ENCODE assay signal across 7 mouse cellular contexts in the genomic region with DNA sequence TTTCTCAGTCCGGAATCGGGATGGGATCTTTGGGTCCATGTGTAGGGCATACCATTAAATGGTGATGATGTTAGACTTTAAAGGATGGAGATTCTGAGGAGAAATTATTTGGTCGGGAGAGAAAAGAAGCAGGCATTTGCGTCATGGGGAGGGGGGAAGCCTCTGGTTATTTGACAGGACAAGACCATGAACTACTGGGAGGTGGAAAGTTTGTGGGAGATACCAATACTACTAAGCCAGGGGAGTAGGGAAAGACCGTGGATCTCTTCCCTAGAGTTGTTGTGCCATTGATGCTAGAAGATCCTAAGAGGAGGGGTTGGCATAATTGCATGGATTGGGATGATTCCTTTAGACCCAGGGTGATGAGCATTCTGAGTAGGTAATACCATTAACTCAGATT. TPM values are rescaled to one million over a fixed set of nuclear protein-coding genes. Genes with fewer than 3 reads are reported as not detected.
DNase-seq lines count a peak whose midpoint lies in the region; ATAC-seq and TF ChIP-seq lines count a peak whose summit lies in the region.

No protein-coding gene starts in this region.

- DNase-seq in neural tube, embryonic 11.5 days (ENCODE audit: low spot score) = no peak
- DNase-seq in neural tube, embryonic 10.5 days (ENCODE audit: extremely low spot score, low spot score) = no peak
- DNase-seq in T-cell, adult 2 months (ENCODE audit: low spot score) = no peak
- no peak for DNase-seq in kidney, adult 9 months

- no peak overlapping the region for H3K27ac ChIP-seq in neural tube, embryonic 11.5 days (ENCODE audit: low read depth, low read length)
- no peak overlapping the region for H3K27ac ChIP-seq in embryonic facial prominence, embryonic 13.5 days
- H3K27ac ChIP-seq in intestine, postnatal 0 days (ENCODE audit: low read depth, low read length) = no peak overlapping the region
- H3K27ac ChIP-seq in stomach, embryonic 15.5 days = no peak overlapping the region; the same call in 1 of the 2 replicates

- peak overlapping the region; percentile 42 for H3K4me2 ChIP-seq in neural tube, embryonic 11.5 days (ENCODE audit: low read depth)
- H3K4me2 ChIP-seq in embryonic facial prominence, embryonic 13.5 days = peak overlapping the region; percentile 63
- H3K4me2 ChIP-seq in intestine, postnatal 0 days (replicated peaks; ENCODE audit: low read depth) = peak overlapping the region; percentile 60
- H3K4me2 ChIP-seq in stomach, embryonic 15.5 days = peak overlapping the region; percentile 51

- H3K4me1 ChIP-seq in neural tube, embryonic 11.5 days (ENCODE audit: control insufficient read depth, insufficient read depth, low read length) = no peaks in the 10 kb centered on the region
- H3K4me1 ChIP-seq in embryonic facial prominence, embryonic 13.5 days = peaks cover 4% of the 10 kb centered on the region
- H3K4me1 ChIP-seq in intestine, postnatal 0 days (replicated peaks; ENCODE audit: control insufficient read depth, insufficient read depth, low read length) = no peaks in the 10 kb centered on the region
- H3K4me1 ChIP-seq in stomach, embryonic 15.5 days = no peaks in the 10 kb centered on the region

- H3K27me3 ChIP-seq in neural tube, embryonic 11.5 days (ENCODE audit: control insufficient read depth, insufficient read depth, low read length) = no peaks in the 10 kb centered on the region
- no peaks in the 10 kb centered on the region for H3K27me3 ChIP-seq in embryonic facial prominence, embryonic 13.5 days
- H3K27me3 ChIP-seq in intestine, postnatal 0 days (replicated peaks; ENCODE audit: control insufficient read depth, insufficient read depth, low read length) = no peaks in the 10 kb centered on the region
- H3K27me3 ChIP-seq in stomach, embryonic 15.5 days (replicated peaks) = no peaks in the 10 kb centered on the region

- peak overlapping the region; percentile 44 for H3K4me3 ChIP-seq in neural tube, embryonic 11.5 days (ENCODE audit: low read depth, low read length)
- peak overlapping the region; percentile 55 for H3K4me3 ChIP-seq in embryonic facial prominence, embryonic 13.5 days
- peak overlapping the region; percentile 54 for H3K4me3 ChIP-seq in intestine, postnatal 0 days (ENCODE audit: low read depth, low read length)
- H3K4me3 ChIP-seq in stomach, embryonic 15.5 days (replicated peaks) = peak overlapping the region; percentile 55

- TF ChIP-seq CTCF in intestine, postnatal 0 days (IDR thresholded peaks at IDR 0.05; ENCODE audit: low read depth) = no peak

- no peaks in the 10 kb centered on the region for H3K36me3 ChIP-seq in neural tube, embryonic 11.5 days (ENCODE audit: control insufficient read depth, insufficient read depth, low read length)
- H3K36me3 ChIP-seq in embryonic facial prominence, embryonic 13.5 days = peaks cover 5% of the 10 kb centered on the region; the same call in 1 of the 2 replicates
- H3K36me3 ChIP-seq in intestine, postnatal 0 days (ENCODE audit: control insufficient read depth, insufficient read depth) = no peaks in the 10 kb centered on the region
- no peaks in the 10 kb centered on the region for H3K36me3 ChIP-seq in stomach, embryonic 15.5 days

- WGBS in neural tube, embryonic 11.5 days = 37% methylated on average over 5 of the region's 5 CpGs
- 29% methylated on average over 5 of the region's 5 CpGs for WGBS in embryonic facial prominence, embryonic 13.5 days
- WGBS in intestine, postnatal 0 days = 27% methylated on average over 5 of the region's 5 CpGs
- 19% methylated on average over 5 of the region's 5 CpGs for WGBS in stomach, embryonic 15.5 days

- H3K9me3 ChIP-seq in neural tube, embryonic 11.5 days (ENCODE audit: control insufficient read depth, low read length) = no peaks in the 10 kb centered on the region
- no peaks in the 10 kb centered on the region for H3K9me3 ChIP-seq in embryonic facial prominence, embryonic 13.5 days
- no peaks in the 10 kb centered on the region for H3K9me3 ChIP-seq in intestine, postnatal 0 days (ENCODE audit: control insufficient read depth)
- no peaks in the 10 kb centered on the region for H3K9me3 ChIP-seq in stomach, embryonic 15.5 days

- H3K9ac ChIP-seq in neural tube, embryonic 11.5 days (ENCODE audit: low read length) = peak overlapping the region; percentile 46; the same call in 1 of the 2 replicates
- H3K9ac ChIP-seq in embryonic facial prominence, embryonic 13.5 days = peak overlapping the region; percentile 69
- H3K9ac ChIP-seq in intestine, postnatal 0 days (ENCODE audit: low read depth, low read length) = peak overlapping the region; percentile 45; the same call in 1 of the 2 replicates
- peak overlapping the region; percentile 46; the same call in 1 of the 2 replicates for H3K9ac ChIP-seq in stomach, embryonic 15.5 days

- ATAC-seq in neural tube, embryonic 11.5 days (ENCODE audit: insufficient read depth, low FRiP score, low TSS enrichment) = no peak; the same call in 1 of the 2 replicates
- no peak for ATAC-seq in embryonic facial prominence, embryonic 13.5 days (ENCODE audit: insufficient number of reproducible peaks, insufficient read depth, low FRiP score, low TSS enrichment, low read depth)
- ATAC-seq in intestine, postnatal 0 days = no peak
- ATAC-seq in stomach, embryonic 15.5 days (ENCODE audit: insufficient read depth, low FRiP score, low read depth) = no peak

RNA-seq across cellular contexts. Expression of gene Gripap1, which starts 0.7 kb away (rescaled TPM):
- 51.7 and 57.0 TPM in 2 replicates for polyA plus RNA-seq in neural tube, embryonic 11.5 days (2014; fragmentation: Nextera tagmentation; extraction: Ambion mirVana)
- polyA plus RNA-seq in embryonic facial prominence, embryonic 13.5 days (2015; fragmentation: Nextera tagmentation; extraction: Ambion mirVana) = 49.8 and 50.1 TPM in 2 replicates
- 17.6 and 22.2 TPM in 2 replicates for polyA plus RNA-seq in intestine, postnatal 0 days (2015; fragmentation: Nextera tagmentation; extraction: Ambion mirVana)
- 38.9 and 42.4 TPM in 2 replicates for polyA plus RNA-seq in stomach, embryonic 15.5 days (2015; fragmentation: Nextera tagmentation; extraction: Ambion mirVana)

RNA-seq across cellular contexts. Expression of gene Tfe3, which starts 27.9 kb away (rescaled TPM):
- polyA plus RNA-seq in neural tube, embryonic 11.5 days (2014; fragmentation: Nextera tagmentation; extraction: Ambion mirVana) = 21.6 and 25.9 TPM in 2 replicates
- polyA plus RNA-seq in embryonic facial prominence, embryonic 13.5 days (2015; fragmentation: Nextera tagmentation; extraction: Ambion mirVana) = 28.5 and 28.7 TPM in 2 replicates
- 15.3 and 16.2 TPM in 2 replicates for polyA plus RNA-seq in intestine, postnatal 0 days (2015; fragmentation: Nextera tagmentation; extraction: Ambion mirVana)
- 26.2 and 29.9 TPM in 2 replicates for polyA plus RNA-seq in stomach, embryonic 15.5 days (2015; fragmentation: Nextera tagmentation; extraction: Ambion mirVana)

RNA-seq across cellular contexts. Expression of gene Kcnd1, which starts 31.8 kb away (rescaled TPM):
- 2.2 and 2.5 TPM in 2 replicates for polyA plus RNA-seq in neural tube, embryonic 11.5 days (2014; fragmentation: Nextera tagmentation; extraction: Ambion mirVana)
- polyA plus RNA-seq in embryonic facial prominence, embryonic 13.5 days (2015; fragmentation: Nextera tagmentation; extraction: Ambion mirVana) = 1.3 and 2.3 TPM in 2 replicates
- 0.60 and 0.68 TPM in 2 replicates for polyA plus RNA-seq in intestine, postnatal 0 days (2015; fragmentation: Nextera tagmentation; extraction: Ambion mirVana)
- polyA plus RNA-seq in stomach, embryonic 15.5 days (2015; fragmentation: Nextera tagmentation; extraction: Ambion mirVana) = 1.4 and 1.5 TPM in 2 replicates

RNA-seq across cellular contexts. Expression of gene Ccdc120, which starts 39.6 kb away (rescaled TPM):
- 21.0 and 31.8 TPM in 2 replicates for polyA plus RNA-seq in neural tube, embryonic 11.5 days (2014; fragmentation: Nextera tagmentation; extraction: Ambion mirVana)
- polyA plus RNA-seq in embryonic facial prominence, embryonic 13.5 days (2015; fragmentation: Nextera tagmentation; extraction: Ambion mirVana) = 17.7 and 22.4 TPM in 2 replicates
- polyA plus RNA-seq in intestine, postnatal 0 days (2015; fragmentation: Nextera tagmentation; extraction: Ambion mirVana) = 20.7 and 22.2 TPM in 2 replicates
- 16.0 and 22.2 TPM in 2 replicates for polyA plus RNA-seq in stomach, embryonic 15.5 days (2015; fragmentation: Nextera tagmentation; extraction: Ambion mirVana)

RNA-seq across cellular contexts. Expression of gene Otud5, which starts 50.9 kb away (rescaled TPM):
- polyA plus RNA-seq in neural tube, embryonic 11.5 days (2014; fragmentation: Nextera tagmentation; extraction: Ambion mirVana) = 35.9 and 40.8 TPM in 2 replicates
- polyA plus RNA-seq in embryonic facial prominence, embryonic 13.5 days (2015; fragmentation: Nextera tagmentation; extraction: Ambion mirVana) = 47.9 and 51.4 TPM in 2 replicates
- polyA plus RNA-seq in intestine, postnatal 0 days (2015; fragmentation: Nextera tagmentation; extraction: Ambion mirVana) = 21.0 and 22.8 TPM in 2 replicates
- polyA plus RNA-seq in stomach, embryonic 15.5 days (2015; fragmentation: Nextera tagmentation; extraction: Ambion mirVana) = 44.3 and 44.7 TPM in 2 replicates
